Mouse (Mus musculus) thymus, postnatal 25 days (tissue): Measurements from ENCODE around the gene Greb1.

Experiments
- DNase-seq: peaks from one replicate; pipeline ENCODE4 v3.0.0; 2022

The Greb1 gene

GRCm38 (mm10) chr12:16803956-16804430 lies 3.3 kb upstream of the Greb1 start:
- DNase-seq = no peak

GRCm38 (mm10) chr12:16803237-16803955 lies 2.7 kb upstream of the Greb1 start:
- no peak for DNase-seq

- DNase-seq = no peak
These were observed 251 bp upstream of the Greb1 start for GRCm38 (mm10) chr12:16800959-16801315.

GRCm38 (mm10) chr12:16799928-16800258 lies 793 bp downstream of the Greb1 start:
- DNase-seq = no peak

GRCm38 (mm10) chr12:16798894-16799293 lies 1.8 kb downstream of the Greb1 start:
- DNase-seq = no peak

GRCm38 (mm10) chr12:16795781-16796180 lies 4.9 kb downstream of the Greb1 start:
- no peak for DNase-seq

GRCm38 (mm10) chr12:16793371-16793770 lies 7.3 kb downstream of the Greb1 start:
- DNase-seq = no peak

- no peak for DNase-seq
These were observed 10.2 kb downstream of the Greb1 start for GRCm38 (mm10) chr12:16790456-16790855.

GRCm38 (mm10) chr12:16789756-16790155 lies 10.9 kb downstream of the Greb1 start:
- DNase-seq = no peak

- DNase-seq = no peak
These were observed 11.5 kb downstream of the Greb1 start for GRCm38 (mm10) chr12:16789199-16789598.

- DNase-seq = no peak
These were observed 12.1 kb downstream of the Greb1 start for GRCm38 (mm10) chr12:16788600-16788999.

- DNase-seq = no peak
These were observed 19.5 kb downstream of the Greb1 start for GRCm38 (mm10) chr12:16781034-16781746.

GRCm38 (mm10) chr12:16780320-16780719 lies 20.4 kb downstream of the Greb1 start:
- no peak for DNase-seq

GRCm38 (mm10) chr12:16779165-16779564 lies 21.5 kb downstream of the Greb1 start:
- no peak for DNase-seq

GRCm38 (mm10) chr12:16778523-16778922 lies 22.2 kb downstream of the Greb1 start:
- DNase-seq = no peak

GRCm38 (mm10) chr12:16775351-16775750 lies 25.3 kb downstream of the Greb1 start:
- no peak for DNase-seq

- no peak for DNase-seq
These were observed 26.1 kb downstream of the Greb1 start for GRCm38 (mm10) chr12:16774605-16775004.

- no peak for DNase-seq
These were observed 31.0 kb downstream of the Greb1 start for GRCm38 (mm10) chr12:16769601-16770165.

- no peak for DNase-seq
These were observed 32.0 kb downstream of the Greb1 start for GRCm38 (mm10) chr12:16768711-16769110.

GRCm38 (mm10) chr12:16768251-16768650 lies 32.4 kb downstream of the Greb1 start:
- DNase-seq = no peak

- no peak for DNase-seq
These were observed 35.8 kb downstream of the Greb1 start for GRCm38 (mm10) chr12:16764776-16765445.

GRCm38 (mm10) chr12:16763649-16764422 lies 36.9 kb downstream of the Greb1 start:
- DNase-seq = no peak

- DNase-seq = no peak
These were observed 39.2 kb downstream of the Greb1 start for GRCm38 (mm10) chr12:16761461-16761860.
